ENCODE assay signal across 27 mouse cellular contexts in the genomic region with DNA sequence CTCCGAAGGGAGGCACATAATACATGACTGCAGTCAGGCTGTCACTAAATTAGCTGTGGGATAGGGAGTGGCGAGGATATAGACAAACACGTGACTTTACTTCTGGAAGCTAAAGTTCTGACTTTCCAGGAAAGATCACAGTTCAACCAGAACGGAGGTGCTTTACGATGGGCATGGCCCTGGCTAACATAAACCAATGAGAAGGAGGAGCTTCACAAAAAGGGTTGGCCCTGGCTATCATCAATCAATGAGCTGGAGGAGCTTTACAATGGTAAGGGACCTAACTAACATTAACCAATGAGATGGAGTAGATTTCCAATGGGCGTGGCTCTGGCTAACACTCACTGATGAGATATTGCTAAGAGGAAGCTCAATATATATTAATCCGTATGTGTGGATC.
DNase-seq lines count a peak whose midpoint lies in the region; ATAC-seq and TF ChIP-seq lines count a peak whose summit lies in the region.
"Had no signal": no experiment of that assay in that cellular context is flagged by ENCODE, and none has a peak within 500 bp of the region (broad histone marks: within the 10 kb centered on the region; RNA-seq: fewer than 3 reads in every experiment).

No protein-coding gene starts in this region.

- H3K36me3 ChIP-seq in neural tube, embryonic 13.5 days, result no peaks in the 10 kb centered on the region
- no peaks in the 10 kb centered on the region for H3K36me3 ChIP-seq in neural tube, embryonic 15.5 days
- no peaks in the 10 kb centered on the region for H3K36me3 ChIP-seq in intestine, embryonic 16.5 days (ENCODE audit: control insufficient read depth, insufficient read depth, low read length)
- no peaks in the 10 kb centered on the region; the same call in 1 of the 2 replicates for H3K36me3 ChIP-seq in limb, embryonic 12.5 days
- no peaks in the 10 kb centered on the region for H3K36me3 ChIP-seq in forebrain, postnatal 0 days (ENCODE audit: insufficient read depth)
- H3K36me3 ChIP-seq: embryonic facial prominence, embryonic 10.5 days; forebrain, embryonic 12.5 days; forebrain, embryonic 15.5 days; heart, embryonic 10.5 days had no signal

- ATAC-seq in neural tube, embryonic 13.5 days (ENCODE audit: low read depth), result no peak
- ATAC-seq in neural tube, embryonic 15.5 days (ENCODE audit: low FRiP score), result no peak
- ATAC-seq in intestine, embryonic 16.5 days, result peak; percentile 81
- ATAC-seq in limb, embryonic 12.5 days (ENCODE audit: insufficient number of reproducible peaks, insufficient read depth, low FRiP score, low TSS enrichment, low read depth), result no peak
- no peak for ATAC-seq in forebrain, postnatal 0 days
- ATAC-seq: activated CD4-positive, CD25-positive, alpha-beta regulatory T cell, adult 4 months; CD4-positive, CD25-positive, alpha-beta regulatory T cell, adult 4 months; forebrain, embryonic 15.5 days; hindbrain, postnatal 0 days had no signal

- no peaks in the 10 kb centered on the region for H3K9me3 ChIP-seq in neural tube, embryonic 13.5 days
- no peaks in the 10 kb centered on the region; the same call in 1 of the 2 replicates for H3K9me3 ChIP-seq in neural tube, embryonic 15.5 days (replicated peaks)
- 0 out of 2 replicates have a peak, but pooled peaks cover 2% of the 10 kb centered on the region for H3K9me3 ChIP-seq in intestine, embryonic 16.5 days (ENCODE audit: control insufficient read depth, low read length)
- H3K9me3 ChIP-seq in limb, embryonic 12.5 days, result no peaks in the 10 kb centered on the region; the same call in 1 of the 2 replicates
- H3K9me3 ChIP-seq in forebrain, postnatal 0 days (ENCODE audit: low read length), result 0 out of 2 replicates have a peak, but pooled peaks cover 5% of the 10 kb centered on the region
- H3K9me3 ChIP-seq: forebrain, embryonic 12.5 days; heart, embryonic 10.5 days had no signal

- H3K4me2 ChIP-seq in neural tube, embryonic 13.5 days, result peak overlapping the region; percentile 7; the same call in 1 of the 2 replicates
- H3K4me2 ChIP-seq in neural tube, embryonic 15.5 days, result no peak overlapping the region
- no peak overlapping the region for H3K4me2 ChIP-seq in intestine, embryonic 16.5 days (ENCODE audit: low read depth, low read length)
- H3K4me2 ChIP-seq in limb, embryonic 12.5 days, result 0 out of 2 replicates have a peak overlapping the region, but pooled peaks have one; percentile 6
- H3K4me2 ChIP-seq in forebrain, postnatal 0 days (ENCODE audit: low read depth), result no peak overlapping the region
- H3K4me2 ChIP-seq: embryonic facial prominence, embryonic 13.5 days; forebrain, embryonic 12.5 days; forebrain, embryonic 15.5 days; heart, embryonic 13.5 days; hindbrain, embryonic 14.5 days had no signal

- DNase-seq in forebrain, postnatal 0 days, result no peak
- DNase-seq in right cerebral cortex, postnatal 25 days, result no peak
- DNase-seq: adrenal gland, adult 8-10 months; adrenal gland, postnatal 25 days; cerebellum, adult 11-12 months; cerebellum, adult 9-10 months; cerebellum, postnatal 14 days; gastrocnemius, postnatal 10 days; gastrocnemius, postnatal 36 days; heart, adult 2 months; heart, postnatal 14 days; heart, postnatal 4 days had no signal

- H3K27ac ChIP-seq in neural tube, embryonic 13.5 days (replicated peaks), result no peak overlapping the region
- no peak overlapping the region for H3K27ac ChIP-seq in neural tube, embryonic 15.5 days (replicated peaks)
- no peak overlapping the region for H3K27ac ChIP-seq in intestine, embryonic 16.5 days (ENCODE audit: low read length)
- H3K27ac ChIP-seq in limb, embryonic 12.5 days, result no peak overlapping the region
- H3K27ac ChIP-seq in forebrain, postnatal 0 days (ENCODE audit: low read depth, low read length), result no peak overlapping the region
- H3K27ac ChIP-seq: embryonic facial prominence, embryonic 10.5 days; embryonic facial prominence, embryonic 13.5 days; forebrain, embryonic 12.5 days; forebrain, embryonic 15.5 days; heart, adult 2 months; heart, embryonic 10.5 days; heart, embryonic 13.5 days; hindbrain, embryonic 14.5 days; hindbrain, postnatal 0 days had no signal

- no peak for TF ChIP-seq CTCF in forebrain, postnatal 0 days (IDR thresholded peaks at IDR 0.05; ENCODE audit: low read depth)

- no peak overlapping the region for H3K4me3 ChIP-seq in neural tube, embryonic 13.5 days
- H3K4me3 ChIP-seq in neural tube, embryonic 15.5 days (replicated peaks), result no peak overlapping the region
- H3K4me3 ChIP-seq in intestine, embryonic 16.5 days (ENCODE audit: low read length), result no peak overlapping the region
- H3K4me3 ChIP-seq in limb, embryonic 12.5 days (replicated peaks), result no peak overlapping the region
- H3K4me3 ChIP-seq in forebrain, postnatal 0 days (ENCODE audit: low read depth, low read length), result no peak overlapping the region
- H3K4me3 ChIP-seq: embryonic facial prominence, embryonic 10.5 days; embryonic facial prominence, embryonic 13.5 days; erythroblast, embryonic 14.5 days; forebrain, embryonic 12.5 days; forebrain, embryonic 15.5 days; heart, adult 2 months; heart, embryonic 10.5 days; heart, embryonic 13.5 days had no signal

- 65% methylated on average over 7 of the region's 7 CpGs for WGBS in neural tube, embryonic 13.5 days
- 69% methylated on average over 7 of the region's 7 CpGs for WGBS in neural tube, embryonic 15.5 days
- 62% methylated on average over 7 of the region's 7 CpGs for WGBS in intestine, embryonic 16.5 days
- 41% methylated on average over 7 of the region's 7 CpGs for WGBS in limb, embryonic 12.5 days
- WGBS in forebrain, postnatal 0 days, result 94% methylated on average over 7 of the region's 7 CpGs

- H3K4me1 ChIP-seq in neural tube, embryonic 13.5 days (replicated peaks), result peaks cover 32% of the 10 kb centered on the region
- peaks cover 12% of the 10 kb centered on the region; the same call in 1 of the 2 replicates for H3K4me1 ChIP-seq in neural tube, embryonic 15.5 days
- H3K4me1 ChIP-seq in intestine, embryonic 16.5 days (ENCODE audit: control insufficient read depth, insufficient read depth, low read length), result no peaks in the 10 kb centered on the region; the same call in 1 of the 2 replicates
- peaks cover 31% of the 10 kb centered on the region for H3K4me1 ChIP-seq in limb, embryonic 12.5 days (replicated peaks)
- no peaks in the 10 kb centered on the region for H3K4me1 ChIP-seq in forebrain, postnatal 0 days (ENCODE audit: insufficient read depth)
- H3K4me1 ChIP-seq: forebrain, embryonic 15.5 days had no signal

- no peak overlapping the region for H3K9ac ChIP-seq in neural tube, embryonic 13.5 days
- no peak overlapping the region for H3K9ac ChIP-seq in neural tube, embryonic 15.5 days (replicated peaks)
- H3K9ac ChIP-seq in intestine, embryonic 16.5 days (ENCODE audit: low read depth, low read length), result no peak overlapping the region
- H3K9ac ChIP-seq in limb, embryonic 12.5 days (replicated peaks), result no peak overlapping the region
- no peak overlapping the region for H3K9ac ChIP-seq in forebrain, postnatal 0 days
- H3K9ac ChIP-seq: embryonic facial prominence, embryonic 13.5 days; forebrain, embryonic 12.5 days; forebrain, embryonic 15.5 days; heart, embryonic 13.5 days; hindbrain, embryonic 14.5 days had no signal

- no peaks in the 10 kb centered on the region for H3K27me3 ChIP-seq in neural tube, embryonic 13.5 days
- no peaks in the 10 kb centered on the region for H3K27me3 ChIP-seq in neural tube, embryonic 15.5 days (replicated peaks)
- H3K27me3 ChIP-seq in intestine, embryonic 16.5 days (replicated peaks; ENCODE audit: control insufficient read depth, insufficient read depth, low read length), result no peaks in the 10 kb centered on the region
- H3K27me3 ChIP-seq in limb, embryonic 12.5 days, result no peaks in the 10 kb centered on the region
- no peaks in the 10 kb centered on the region for H3K27me3 ChIP-seq in forebrain, postnatal 0 days (ENCODE audit: insufficient read depth, low read length)
- H3K27me3 ChIP-seq: embryonic facial prominence, embryonic 13.5 days; forebrain, embryonic 12.5 days; forebrain, embryonic 15.5 days; heart, embryonic 13.5 days had no signal

Comparison
In these comparisons a context has a peak if more than half of its experiments do, and no peak if none do; other contexts are left out.
1. H3K4me2 ChIP-seq: peak in neural tube, embryonic 13.5 days (single experiment) and limb, embryonic 12.5 days (single experiment); none in neural tube, embryonic 15.5 days (single experiment), intestine, embryonic 16.5 days (single experiment) and forebrain, postnatal 0 days (single experiment).